Mouse (Mus musculus): ENCODE results near the gene Ipo13.
A peak's percentile ranks its signal among the peaks of the same experiment; 100 is the strongest.

The Ipo13 gene

DNA sequence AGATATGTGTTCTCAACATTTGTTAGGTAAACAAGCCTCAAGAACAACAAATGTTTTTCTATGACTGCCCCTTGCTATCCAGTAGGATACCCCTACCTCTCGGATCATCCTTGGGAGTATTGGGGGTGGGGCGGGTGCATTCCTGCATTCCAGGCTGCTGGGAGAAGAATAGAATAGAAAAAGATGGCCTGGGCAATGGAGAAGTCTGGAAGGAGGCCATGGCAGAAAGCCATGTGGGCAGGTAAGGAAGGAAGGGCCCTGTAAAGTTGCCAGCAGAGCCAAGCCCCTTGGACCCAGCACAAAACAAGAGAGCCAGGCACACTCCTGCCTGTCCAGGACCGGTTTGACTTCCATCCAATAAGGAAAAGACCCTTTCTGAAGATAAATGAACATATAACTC is 1.4 kb downstream of the Ipo13 start:
- DNase-seq (ENCODE audit: low spot score), result no peak

DNA sequence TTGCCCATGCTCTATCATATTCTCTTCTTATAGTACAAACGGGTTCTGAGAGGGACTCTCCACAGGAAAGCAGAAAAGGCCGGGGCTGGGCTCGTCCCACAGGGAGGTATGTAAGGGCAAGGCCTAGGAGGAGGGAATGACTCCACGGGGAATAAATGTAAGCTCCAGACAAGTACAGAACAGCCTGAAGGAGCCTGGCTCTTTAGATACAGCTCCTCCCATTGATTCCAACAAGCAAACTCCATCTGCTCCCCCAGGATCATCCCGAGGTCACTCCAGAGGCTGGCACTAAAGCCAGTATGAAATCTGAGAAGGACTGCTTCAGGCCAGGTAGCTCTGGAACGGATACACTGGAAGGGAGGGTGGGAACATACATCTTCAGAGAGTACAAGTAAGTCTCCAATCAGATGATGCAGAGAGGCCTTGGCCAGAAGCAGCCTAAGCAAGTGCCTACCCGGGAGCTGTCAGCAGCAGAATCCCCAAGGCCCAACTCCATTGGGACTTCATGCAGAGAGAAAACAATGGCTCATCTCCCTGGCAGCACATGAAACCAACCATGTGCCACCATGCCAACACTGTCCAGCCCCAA is 2.0 kb downstream of the Ipo13 start:
- DNase-seq (ENCODE audit: low spot score), result no peak

DNA sequence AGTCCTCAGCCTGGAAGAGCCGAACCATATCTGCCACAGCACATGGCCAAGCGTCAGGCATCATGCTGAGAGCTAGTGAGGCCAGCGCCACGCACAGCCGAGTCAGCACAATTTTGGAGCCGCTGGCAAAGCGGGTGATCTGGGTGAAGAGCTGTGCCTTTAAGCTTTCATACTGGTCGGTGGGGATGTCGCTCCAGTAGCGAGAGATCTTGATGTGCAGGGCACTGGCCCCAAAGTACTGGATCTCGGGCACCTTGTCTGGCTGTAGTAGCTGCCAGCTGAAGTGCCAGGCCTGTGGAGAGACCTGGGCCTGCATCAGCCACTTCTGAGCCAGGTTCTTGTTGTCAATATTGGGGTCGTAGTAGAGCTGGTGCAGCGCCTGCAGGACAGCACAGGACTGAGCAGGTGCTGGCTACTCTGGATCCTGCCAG is 2.7 kb downstream of the Ipo13 start:
- DNase-seq (ENCODE audit: low spot score), result no peak

GRCm38 (mm10) chr4:117908834-117909453 is 5.9 kb downstream of the Ipo13 start:
- DNase-seq (ENCODE audit: low spot score), result no peak

DNA sequence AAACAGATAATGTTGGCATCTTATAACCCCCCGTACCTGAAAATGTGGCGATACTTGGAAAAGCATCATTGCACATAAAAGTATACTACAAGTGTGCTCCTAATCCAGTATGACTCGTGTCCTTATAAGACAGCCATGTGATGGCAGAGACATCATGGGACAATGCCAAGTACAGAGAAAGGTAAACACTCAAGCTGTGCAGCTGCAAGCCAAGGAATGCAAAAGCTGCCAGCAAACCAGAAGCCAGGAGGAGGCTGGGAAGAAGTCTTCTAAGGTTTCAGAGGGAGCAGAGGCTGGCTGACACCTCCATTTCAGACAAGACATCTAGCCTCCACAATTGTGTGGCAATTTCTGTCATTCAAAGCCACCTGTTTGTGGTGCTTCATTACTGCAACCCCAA is 8.6 kb downstream of the Ipo13 start:
- no peak for DNase-seq (ENCODE audit: low spot score)

DNA sequence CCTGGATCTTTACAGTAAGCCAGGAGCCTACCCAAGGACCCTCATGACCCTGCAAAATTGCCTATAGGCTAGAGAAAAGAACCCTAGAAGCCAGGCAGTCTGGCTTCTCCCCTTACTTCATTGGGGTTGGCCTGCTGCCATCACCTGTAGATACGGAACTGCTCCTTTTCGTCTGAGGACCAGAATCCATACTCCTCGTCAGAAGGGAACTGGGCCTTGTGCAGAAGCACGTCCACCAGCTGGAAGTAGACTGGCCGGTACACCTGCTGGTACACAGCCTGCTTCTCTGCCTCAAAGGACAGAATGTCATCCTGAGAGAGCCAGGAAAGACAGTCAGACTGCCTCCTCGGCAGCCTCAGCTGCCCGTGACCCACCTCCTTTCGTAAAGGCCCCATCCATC is 10.0 kb downstream of the Ipo13 start:
- DNase-seq (ENCODE audit: low spot score), result no peak

- no peak for DNase-seq (ENCODE audit: low spot score)
Measured at GRCm38 (mm10) chr4:117904094-117904493, 10.7 kb downstream of the Ipo13 start.

DNA sequence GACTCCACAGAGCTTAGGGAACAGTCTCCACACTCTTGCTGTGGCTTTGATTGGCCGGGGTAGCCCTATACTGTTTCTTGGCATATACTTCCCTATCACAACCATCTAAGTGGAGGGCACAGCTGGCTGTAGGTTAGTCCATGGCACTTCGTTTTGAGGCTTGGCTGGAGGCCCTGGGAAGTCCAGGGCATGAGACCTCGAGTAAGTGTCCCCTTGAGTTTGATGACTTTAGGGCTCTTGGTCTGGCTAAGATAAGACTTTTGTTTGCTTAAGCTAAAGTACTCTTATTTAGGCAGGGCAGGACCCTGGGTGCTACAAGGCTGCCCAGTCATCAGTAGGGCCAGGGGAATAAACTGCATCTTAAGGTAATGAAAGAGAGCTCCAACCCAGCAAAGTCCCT is 16.7 kb downstream of the Ipo13 start:
- no peak for DNase-seq (ENCODE audit: low spot score)

DNA sequence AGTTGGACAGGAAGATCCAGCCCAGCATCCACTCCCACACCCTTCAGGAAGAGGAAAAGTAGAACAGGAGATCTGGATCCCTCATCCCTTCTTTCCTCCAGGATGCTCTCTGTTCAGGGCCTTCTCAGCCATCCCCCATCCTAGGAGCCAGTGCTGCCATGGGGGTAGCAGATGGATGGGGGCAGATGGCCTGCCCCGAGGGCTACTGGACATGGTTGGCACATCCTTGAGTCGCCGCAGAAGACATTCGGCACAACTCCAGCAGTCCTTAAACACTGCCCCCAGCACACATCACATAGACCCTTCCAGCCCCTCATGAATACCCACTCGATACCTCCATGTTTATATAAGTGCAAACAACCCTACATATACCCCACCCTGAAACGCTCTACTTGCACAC is 18.8 kb downstream of the Ipo13 start:
- no peak for DNase-seq (ENCODE audit: low spot score)

- no peak for DNase-seq (ENCODE audit: low spot score)
Measured at GRCm38 (mm10) chr4:117895339-117895738, 19.5 kb downstream of the Ipo13 start.

- no peak for DNase-seq (ENCODE audit: low spot score)
Measured at GRCm38 (mm10) chr4:117894601-117895000, 20.2 kb downstream of the Ipo13 start.

- DNase-seq (ENCODE audit: low spot score), result peak; percentile 37
Measured at GRCm38 (mm10) chr4:117893376-117893775, 21.4 kb downstream of the Ipo13 start.

GRCm38 (mm10) chr4:117891738-117892161 is 23.0 kb downstream of the Ipo13 start, which contains the start of gene Dph2:
TSS of gene Dph2 (minus strand) at chr4:117892032.
- DNase-seq (ENCODE audit: low spot score), result peak; percentile 79

GRCm38 (mm10) chr4:117890750-117891149 is 24.0 kb downstream of the Ipo13 start:
- no peak for DNase-seq (ENCODE audit: low spot score)

- DNase-seq (ENCODE audit: low spot score), result no peak
Measured at GRCm38 (mm10) chr4:117890031-117890430, 24.8 kb downstream of the Ipo13 start.

DNA sequence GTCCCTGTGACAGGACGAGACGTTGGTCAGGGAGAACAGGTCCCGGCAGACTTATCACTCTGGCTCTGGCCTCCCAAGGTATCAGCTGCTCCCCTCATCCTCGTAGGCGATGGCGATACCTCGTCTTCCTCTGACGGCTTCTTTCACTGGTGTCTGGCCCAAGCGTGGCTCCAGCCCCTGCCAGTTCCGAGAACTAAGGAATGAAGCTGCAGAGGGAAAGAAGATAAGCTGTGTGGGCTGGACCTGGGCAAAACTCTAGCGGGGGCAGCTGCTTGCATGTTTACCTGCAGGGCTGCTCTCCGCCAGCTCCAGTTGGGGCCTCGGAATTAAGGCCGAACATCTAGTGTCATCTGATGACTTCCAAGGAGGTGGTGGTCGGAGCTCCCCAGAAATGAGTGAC is 25.3 kb downstream of the Ipo13 start:
- no peak for DNase-seq (ENCODE audit: low spot score)

DNA sequence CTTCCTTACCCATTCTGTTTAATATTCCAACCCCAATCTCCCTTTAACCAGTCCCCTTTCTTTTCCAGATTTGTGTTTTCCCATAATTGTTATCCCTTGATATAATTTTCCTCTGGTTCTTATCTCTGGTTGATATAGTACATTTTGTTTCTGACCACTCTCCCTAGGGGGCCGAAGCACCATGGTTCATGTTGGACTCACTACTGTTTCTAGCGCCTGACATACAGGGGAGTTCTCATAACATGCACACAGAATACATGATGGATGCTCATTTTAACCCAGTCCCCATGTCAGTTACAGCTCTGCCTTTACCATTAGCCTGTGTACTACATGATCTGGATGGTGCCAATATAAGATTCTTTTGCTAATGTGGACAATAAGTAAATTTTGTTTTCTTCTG is 26.9 kb downstream of the Ipo13 start:
- DNase-seq (ENCODE audit: low spot score), result no peak

- DNase-seq (ENCODE audit: low spot score), result peak; percentile 93
Measured at GRCm38 (mm10) chr4:117887133-117887532, 27.7 kb downstream of the Ipo13 start, which contains the start of gene Atp6v0b. TSS of gene Atp6v0b (minus strand) at chr4:117887333.

GRCm38 (mm10) chr4:117886644-117887043 is 28.2 kb downstream of the Ipo13 start:
- no peak for DNase-seq (ENCODE audit: low spot score)

DNA sequence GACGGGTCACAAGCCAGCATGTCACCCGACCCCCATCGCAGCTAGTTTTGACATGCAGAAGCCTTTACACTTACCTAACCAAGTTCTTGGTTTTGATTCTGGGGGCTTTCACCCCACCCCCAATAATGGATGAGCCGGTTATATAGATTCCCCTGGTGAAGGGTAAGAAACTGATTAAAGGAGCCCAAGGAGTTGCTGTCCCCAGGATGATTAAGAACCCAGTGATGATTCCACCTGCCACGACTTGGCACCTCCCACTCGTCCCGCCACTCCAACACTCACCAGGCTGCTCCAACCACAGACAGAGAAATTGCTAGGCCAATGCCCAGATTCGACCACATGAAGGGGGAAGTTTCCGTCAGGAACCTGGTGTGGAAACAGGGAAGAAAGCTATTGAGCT is 28.8 kb downstream of the Ipo13 start:
- DNase-seq (ENCODE audit: low spot score), result no peak

DNA sequence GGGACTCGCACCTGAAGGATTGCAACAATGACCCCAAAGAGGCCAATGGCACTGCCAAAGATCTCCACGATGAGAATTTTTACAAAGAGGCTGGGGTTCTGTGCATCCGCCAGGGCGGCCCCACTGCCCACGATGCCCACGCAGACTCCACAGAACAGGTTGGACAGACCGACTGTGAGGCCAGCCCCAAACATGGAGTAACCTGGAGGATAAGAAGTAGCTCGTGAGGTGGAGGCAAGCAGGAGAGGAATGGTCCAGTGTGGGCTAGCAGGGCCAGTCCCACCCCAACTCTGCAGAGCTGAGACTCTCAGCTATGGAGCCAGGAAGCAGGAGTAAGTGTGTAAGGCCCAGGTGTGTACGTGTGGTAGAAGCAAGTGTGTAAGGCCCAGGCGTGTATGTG is 29.7 kb downstream of the Ipo13 start:
- DNase-seq (ENCODE audit: low spot score), result no peak

- DNase-seq (ENCODE audit: low spot score), result no peak
Measured at GRCm38 (mm10) chr4:117884146-117884545, 30.7 kb downstream of the Ipo13 start.

DNA sequence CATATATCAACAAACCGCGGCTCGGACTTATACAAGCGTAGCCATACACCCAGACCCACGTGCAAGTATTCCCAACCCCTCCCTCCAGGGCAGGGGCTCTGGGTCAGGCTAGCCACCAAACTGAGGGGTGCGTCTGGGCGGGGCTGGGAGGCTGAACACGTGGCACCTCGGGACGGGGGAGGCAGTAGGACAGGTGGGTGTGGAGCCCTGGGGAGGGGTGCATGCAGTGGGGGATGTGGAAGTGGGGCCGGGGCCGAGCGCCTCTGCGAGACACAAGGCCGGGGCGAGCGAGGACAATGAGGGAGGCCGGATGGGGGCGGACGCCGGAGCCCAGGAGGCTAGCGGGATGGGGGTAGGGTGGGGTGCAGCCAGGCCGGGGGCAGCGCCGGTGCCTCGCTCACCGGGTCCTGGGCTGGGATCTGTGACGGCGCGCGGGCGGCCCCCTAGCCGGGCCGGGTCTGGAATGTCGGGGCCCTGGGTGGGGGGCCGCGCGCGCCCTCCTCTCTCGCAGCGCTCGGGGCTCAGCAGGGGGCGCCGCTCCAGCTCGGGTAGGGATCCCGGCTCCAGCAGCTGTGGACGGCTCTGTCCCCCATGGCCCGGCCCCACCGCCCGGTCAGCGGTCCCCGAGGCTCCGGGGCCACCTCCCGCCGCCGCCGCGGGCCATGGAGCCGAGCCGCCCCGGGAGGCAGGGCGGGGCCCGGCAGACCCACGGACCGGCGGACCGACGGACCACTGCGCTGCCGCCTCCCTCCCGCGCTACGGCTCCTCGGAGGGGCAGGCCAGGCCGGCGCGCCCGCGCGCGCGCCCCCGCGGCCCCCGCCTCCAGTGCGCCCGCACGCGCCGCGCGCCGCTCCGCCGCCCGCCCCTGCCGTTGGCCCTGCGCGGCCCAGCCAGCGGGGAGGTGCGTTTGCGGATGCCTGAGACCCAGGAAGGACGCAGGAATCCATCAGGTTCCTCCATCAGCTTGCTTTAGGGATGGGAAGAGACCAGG is 31.8 kb downstream of the Ipo13 start, which contains the start of gene B4galt2:
Gene B4galt2, minus strand, starts transcription at position 787 of the 991 bp plus-strand sequence.
- DNase-seq (ENCODE audit: low spot score), result peak; percentile 6

All from T-cell, adult 2 months (primary cell).